Mouse (Mus musculus): ENCODE data around the gene Ttll5.

Ttll5 gene

DNA sequence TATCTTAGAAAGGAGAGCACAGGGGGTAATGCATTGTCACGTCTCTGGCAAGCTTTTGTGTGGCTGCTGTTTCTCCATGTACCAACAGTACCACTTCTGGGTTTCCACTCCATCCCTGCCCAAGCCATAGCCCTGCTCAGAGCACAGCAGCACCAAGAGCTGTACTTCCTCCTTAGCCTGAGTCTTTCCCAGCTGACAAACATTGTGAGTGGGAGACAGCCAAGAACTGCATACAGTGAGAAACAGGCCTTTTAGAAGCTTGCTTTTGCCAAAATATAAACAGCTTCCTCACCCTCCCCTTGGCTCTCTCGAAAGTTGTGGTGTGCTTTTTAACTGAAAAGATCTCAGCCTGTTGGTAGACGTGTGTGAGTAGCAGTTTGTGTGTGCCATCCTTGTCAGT, 182.9 kb downstream of the Ttll5 start:
- no peak for DNase-seq (ENCODE audit: extremely low spot score, low spot score)

DNA sequence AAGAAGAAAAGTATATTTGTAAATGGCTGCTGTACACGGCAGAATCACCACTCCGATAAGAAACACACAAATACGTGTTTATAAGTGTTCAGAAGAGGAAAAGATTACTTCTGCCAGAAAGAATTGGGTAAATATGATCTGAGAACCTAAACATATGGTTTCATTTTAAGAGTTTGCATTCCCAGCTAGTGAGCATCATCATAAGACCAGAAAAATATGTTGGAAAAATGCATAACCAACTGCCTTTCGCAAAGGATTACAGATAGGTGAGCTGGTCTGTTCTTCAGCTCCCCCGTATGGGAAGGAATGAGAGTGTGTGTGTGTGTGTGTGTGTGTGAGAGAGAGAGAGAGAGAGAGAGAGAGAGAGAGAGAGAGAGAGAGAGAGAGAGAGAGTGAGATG, 186.2 kb downstream of the Ttll5 start:
- DNase-seq (ENCODE audit: extremely low spot score, low spot score): no peak

DNA sequence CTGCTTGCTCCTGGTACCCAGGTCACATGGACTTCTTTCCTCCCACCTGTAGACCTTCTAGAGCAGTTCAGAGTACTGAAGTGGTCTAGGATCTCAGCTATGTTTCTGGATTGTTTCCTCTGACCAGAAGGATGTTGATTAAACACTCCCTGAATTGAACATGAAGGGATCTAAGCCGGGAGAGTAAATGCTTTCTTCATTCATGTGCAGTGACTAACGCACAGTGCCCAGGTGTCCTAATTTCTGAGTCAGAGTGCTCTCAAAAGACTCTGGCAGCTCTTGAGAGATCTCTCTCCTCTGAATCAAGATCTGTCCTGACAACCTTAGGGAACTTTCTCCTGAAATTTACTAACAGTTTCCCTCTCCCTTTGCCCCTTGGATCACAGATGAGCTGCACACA, 187.7 kb downstream of the Ttll5 start:
- no peak for DNase-seq (ENCODE audit: extremely low spot score, low spot score)

DNA sequence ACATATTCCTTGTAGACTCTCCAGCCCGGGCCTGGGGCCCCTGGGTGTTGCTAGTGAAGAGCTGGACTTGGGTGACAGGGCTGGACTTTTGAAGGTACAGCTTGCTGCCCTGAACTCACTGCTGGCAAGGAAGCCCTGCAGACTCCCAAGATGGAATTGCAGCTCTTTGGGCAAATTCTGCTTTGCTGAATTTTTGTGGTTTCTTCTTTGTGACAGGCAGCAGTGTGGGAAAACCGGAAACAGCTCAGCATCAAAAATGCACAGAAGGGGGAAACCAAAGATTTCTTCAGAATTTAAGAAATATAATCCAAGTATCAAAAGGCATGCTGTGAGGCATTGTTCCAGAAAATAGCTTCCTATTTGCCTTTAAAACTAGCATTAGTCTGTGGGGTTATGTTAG, 189.7 kb downstream of the Ttll5 start:
- no peak for DNase-seq (ENCODE audit: extremely low spot score, low spot score)

DNA sequence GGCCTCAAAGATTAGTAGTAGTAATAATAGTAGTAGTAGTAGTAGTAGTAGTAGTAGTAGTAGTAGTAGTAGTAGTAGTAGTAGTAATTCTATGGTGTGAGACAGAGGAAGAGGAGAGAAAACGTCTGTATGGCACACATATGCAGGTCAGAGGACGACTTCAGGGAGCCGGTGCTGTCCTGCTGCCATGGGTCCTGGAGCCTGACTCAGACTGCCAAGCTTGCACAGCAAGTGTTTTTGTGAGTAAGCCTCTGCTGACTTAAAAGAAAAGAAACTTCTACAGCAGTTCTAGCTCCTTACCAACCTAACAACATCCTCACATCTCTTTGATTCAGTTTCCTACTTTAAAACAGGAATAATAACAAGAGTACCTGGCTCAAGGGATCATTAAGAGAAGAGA, 190.2 kb downstream of the Ttll5 start:
- DNase-seq (ENCODE audit: extremely low spot score, low spot score): no peak

DNA sequence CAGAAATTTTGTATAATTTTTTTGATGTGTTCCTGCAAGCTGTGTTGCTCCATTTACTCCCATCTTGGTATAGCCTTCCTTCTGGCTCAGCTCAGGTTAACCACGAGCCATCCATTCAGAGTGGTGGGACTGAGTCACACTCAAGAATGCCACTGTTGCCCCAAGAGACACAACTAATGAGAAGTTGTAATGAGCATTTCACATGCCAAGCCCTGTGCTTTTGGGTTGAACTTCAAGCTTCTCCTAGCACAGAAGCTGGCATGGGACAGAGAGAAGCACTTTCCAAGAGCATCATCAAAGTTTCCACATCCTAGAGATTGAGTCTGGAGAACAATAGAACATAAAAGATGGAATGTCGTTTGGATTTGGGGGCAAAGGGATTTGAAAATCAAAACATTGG, 190.7 kb downstream of the Ttll5 start:
- no peak for DNase-seq (ENCODE audit: extremely low spot score, low spot score)

DNA sequence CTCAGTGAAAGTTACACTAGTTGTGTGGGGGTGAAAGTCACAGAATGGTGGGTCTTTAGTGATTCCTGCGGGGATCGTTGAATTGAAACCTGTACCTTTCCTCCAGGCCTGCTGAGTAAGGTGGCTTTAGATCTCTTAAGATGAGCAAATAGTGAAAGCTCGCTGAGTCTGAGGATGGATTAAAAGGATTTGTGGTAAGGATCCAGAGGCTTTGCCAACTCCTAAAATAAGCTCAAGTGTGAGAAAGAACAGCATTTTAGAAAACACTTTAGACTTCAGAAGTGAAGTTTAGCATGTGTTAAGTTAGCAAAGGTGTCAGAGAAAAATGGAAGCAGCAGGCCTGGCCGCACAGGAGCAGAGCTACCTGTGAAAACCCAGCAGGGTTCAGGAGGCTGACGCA, 192.9 kb downstream of the Ttll5 start:
- no peak for DNase-seq (ENCODE audit: extremely low spot score, low spot score)

DNA sequence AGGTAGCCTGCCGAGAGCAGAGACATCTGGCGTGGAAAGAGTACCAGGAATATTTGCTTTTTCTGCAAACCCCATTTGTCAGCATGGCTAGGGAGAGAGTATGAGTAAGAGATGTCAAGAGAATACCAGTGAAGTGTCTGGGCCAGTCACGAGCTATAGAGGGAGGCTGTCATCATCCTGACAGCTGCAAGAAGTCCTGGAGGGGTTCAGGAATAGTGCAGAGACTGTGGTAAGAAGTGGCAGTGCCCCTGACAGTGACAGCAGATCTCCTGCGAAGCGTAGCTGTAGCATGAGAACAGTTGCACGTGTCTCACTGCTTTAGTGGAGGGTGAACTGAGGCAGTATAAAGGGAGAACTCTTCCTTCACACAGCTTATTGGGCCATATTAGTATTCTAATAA, 197.1 kb downstream of the Ttll5 start:
- DNase-seq (ENCODE audit: extremely low spot score, low spot score): no peak

DNA sequence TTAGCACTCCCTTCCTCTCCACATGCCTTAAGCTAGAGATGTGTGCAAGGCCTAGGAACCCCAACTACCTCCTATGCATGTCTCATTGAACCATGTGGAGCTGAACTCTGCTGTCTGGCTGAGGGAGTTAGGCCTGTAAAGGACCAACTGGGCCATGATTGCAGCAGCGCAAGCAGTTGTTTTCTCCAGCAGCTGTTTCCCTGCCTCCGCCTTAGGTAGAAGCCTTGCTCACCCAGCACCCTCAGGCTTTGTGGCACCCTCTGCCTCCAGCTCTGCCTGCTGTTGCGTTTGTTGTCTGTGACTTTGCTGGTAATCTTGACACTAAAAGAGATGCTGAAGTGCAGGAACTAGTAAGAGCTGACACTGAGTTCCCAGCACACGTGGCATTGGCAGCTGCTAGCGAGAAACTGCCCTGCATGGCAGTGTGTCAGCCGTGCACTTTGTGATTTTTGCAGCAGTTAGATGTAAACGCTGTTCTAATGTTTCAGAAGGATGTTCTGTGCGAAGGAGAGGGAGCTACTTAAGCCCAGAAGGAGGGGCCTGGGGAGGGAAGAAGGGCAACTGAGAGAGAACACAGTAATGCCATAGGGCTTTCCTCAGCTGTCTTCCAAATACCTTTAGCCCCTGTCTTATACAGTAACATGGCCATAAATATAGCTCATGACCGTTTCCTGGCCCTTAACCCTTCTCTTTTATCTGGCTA, 198.0 kb downstream of the Ttll5 start:
- no peak for DNase-seq (ENCODE audit: extremely low spot score, low spot score)

DNA sequence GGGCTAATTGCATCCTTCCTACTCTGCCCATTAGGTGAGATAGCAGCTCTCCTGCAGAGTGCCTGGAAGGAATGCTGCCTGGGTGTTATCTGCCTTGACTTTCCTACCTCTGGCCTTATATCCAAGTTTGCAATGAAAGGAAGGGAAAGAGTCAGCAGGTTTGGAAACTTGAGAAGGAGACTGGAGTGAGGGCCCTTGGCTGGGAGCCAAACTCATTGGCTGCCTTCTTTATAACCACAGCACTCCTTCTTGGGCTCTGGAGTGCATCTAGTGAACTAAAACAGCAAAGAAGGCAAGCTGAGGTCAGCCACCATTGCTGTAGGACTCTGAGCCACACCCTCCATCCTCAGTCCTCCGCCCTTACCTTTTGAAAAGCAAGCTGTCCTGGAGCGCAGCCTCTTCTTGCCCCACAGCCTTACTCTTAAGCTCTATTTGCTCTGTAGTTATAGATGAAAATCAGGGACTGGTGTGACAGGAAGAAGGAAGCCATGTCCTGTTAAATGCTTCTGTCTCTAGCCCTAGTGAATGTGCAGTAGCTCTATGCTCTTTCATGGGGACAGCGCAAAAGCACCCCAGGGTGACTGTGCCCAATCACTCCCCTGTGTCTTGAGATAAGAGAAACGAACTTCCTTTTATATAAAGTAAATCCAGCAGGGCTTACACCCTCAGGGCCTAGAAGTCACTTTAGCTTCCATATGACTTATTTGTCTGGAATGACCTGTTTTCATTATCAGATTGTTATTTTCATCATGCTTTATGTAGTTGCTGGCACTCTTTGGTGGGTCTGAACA, 198.8 kb downstream of the Ttll5 start:
- DNase-seq (ENCODE audit: extremely low spot score, low spot score): no peak

DNA sequence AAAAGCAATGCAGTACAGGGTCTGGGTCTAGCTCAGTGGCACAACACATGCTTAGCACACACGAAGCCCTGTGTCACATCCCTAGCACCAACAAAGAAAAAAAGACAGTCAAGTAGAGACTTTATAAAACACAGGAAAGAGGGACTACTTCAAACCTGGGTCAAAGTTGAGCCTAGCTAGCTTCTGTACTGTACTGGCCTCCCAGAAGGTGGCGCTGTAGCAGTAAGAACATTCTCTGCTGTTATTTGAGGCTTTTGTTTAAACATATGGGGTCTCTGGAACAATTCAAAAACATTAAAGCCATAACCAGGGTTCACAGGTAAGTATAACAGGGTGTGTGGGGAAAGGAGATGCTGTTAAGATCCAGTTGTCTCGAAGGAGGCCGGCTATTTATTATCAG, 200.0 kb downstream of the Ttll5 start:
- DNase-seq (ENCODE audit: extremely low spot score, low spot score): no peak

DNA sequence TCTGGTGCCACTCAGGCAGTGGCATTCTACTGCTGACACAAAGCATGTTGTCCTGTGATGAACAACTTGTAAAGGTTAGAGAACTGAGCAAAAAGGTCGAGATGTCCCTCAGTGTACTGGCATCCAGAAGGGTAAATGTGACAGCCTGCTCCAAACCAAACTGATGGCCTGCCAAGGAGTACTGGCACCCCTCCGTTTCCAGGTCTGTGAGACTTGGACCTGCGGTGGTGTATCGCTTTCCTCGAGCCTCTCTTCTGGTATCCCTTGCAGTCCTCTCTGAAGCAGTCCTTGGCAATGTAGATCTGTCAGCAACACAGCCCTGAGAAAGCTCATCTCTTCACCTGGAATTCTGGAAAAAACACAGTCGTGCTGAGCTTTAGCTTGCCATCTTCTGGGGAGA, 201.0 kb downstream of the Ttll5 start:
- DNase-seq (ENCODE audit: extremely low spot score, low spot score): no peak

DNA sequence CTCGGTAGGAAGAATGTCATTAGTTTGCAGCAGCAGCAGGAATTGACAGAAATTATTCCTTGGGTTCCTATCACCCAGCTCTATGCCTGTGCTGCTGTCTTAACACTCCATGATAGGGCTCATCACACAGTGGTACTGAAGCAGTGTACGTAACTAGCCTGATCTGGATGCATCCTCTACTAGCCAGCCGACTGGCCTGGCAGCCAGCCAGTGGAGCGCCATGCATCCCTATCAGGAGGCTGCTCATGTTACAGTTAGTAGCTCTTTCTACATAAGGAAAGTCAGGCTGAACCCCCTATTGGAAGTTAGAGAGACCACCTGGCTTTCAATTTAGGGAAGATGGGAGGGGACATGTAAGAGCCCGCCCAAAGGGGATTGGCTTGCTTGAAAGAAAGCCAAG, 202.5 kb downstream of the Ttll5 start:
- DNase-seq (ENCODE audit: extremely low spot score, low spot score): no peak

DNA sequence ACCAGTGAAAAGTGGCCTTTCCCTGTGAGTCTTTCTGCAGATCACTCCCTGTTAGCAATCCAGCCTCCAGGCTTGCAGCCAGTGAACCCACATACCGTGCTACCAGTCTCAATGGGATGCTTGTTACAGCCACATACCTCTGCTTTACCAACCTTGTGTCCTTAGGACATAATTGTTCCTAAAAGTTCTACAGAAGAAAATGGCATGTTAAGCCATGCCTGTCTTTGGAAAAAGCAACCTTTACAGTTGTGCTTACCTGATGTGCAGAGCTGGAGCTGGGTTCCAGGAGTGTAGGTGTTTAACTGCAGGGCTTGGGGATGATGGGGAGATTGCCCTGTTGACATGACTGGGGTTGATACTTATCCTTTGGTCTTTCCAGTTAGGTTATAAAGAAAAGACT, 203.3 kb downstream of the Ttll5 start:
- DNase-seq (ENCODE audit: extremely low spot score, low spot score): no peak

DNA sequence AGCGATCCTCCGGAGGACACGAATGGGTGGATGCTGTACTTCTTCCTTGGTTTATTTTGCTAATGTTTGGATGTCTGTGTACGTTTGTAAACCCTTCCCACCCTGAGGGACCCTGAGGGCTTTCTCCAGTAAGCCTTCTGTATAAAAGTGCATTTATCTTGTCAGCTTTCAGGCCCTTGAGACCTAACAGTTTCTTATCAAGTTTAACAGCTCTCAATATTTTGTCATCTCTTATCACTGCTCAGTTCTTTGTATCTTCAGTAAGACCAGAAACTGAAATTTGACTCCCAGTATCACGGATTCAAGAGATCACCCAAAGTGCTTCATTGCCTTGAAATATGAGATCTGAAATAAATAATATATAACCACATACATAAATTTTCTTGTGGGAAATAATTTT, 206.5 kb downstream of the Ttll5 start:
- no peak for DNase-seq (ENCODE audit: extremely low spot score, low spot score)

DNA sequence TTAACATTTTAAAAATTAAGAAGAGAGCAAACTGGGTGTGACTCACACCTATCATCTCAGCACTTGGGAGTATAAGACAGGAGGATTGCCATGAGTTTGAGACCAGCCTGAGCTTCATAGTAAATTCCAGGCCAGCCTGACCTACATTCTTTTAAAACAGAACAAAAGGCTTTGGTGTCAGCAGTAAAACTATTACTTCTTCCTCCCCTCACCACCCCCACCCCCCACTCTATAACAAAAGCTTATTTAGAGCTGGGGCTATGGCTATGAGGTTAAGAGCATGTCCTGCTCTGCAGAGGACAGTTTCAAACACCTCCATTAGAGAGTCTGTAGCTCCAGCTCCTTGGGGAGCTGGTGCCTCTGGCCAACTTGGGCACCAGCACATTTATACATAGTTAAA, 211.1 kb downstream of the Ttll5 start:
- no peak for DNase-seq (ENCODE audit: extremely low spot score, low spot score)

DNA sequence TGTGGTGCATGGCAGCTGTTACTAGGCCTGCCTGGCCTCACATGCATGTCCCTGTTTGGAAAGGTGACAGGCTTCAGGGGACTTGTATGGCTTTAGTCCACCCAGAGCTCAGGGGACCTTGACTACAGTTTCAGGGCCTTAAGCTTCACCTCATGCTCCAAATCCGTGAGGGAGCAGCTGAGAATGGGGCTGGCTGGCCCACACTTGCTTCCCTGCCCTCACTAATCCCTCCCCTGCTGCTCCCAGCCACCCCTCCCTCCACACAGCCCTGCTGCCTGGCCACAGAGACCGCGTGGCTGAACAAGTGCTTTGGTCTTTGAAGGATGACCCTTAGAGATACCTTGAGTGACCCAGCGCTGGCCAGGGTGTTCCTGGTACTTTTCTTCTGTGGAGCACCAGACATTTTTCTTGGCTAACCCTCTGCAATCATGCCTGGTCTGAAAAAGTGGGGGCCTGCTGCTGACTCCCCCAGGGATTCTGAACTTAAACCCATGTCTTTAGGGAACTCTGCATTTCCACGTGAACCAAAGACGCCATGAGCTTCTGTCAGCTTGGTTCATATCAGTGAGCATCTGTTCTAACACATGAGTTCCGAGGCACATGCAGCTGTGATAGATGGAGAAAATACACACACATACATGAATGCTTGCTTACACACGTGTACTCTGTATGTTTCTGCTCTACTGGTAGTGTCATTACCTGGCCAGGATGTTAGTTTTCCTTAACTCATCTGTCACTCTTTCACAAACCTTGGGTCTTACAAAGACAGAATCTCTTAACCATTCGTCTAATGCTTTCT, 212.1 kb downstream of the Ttll5 start:
- peak; percentile 20 for DNase-seq (ENCODE audit: extremely low spot score, low spot score)

DNA sequence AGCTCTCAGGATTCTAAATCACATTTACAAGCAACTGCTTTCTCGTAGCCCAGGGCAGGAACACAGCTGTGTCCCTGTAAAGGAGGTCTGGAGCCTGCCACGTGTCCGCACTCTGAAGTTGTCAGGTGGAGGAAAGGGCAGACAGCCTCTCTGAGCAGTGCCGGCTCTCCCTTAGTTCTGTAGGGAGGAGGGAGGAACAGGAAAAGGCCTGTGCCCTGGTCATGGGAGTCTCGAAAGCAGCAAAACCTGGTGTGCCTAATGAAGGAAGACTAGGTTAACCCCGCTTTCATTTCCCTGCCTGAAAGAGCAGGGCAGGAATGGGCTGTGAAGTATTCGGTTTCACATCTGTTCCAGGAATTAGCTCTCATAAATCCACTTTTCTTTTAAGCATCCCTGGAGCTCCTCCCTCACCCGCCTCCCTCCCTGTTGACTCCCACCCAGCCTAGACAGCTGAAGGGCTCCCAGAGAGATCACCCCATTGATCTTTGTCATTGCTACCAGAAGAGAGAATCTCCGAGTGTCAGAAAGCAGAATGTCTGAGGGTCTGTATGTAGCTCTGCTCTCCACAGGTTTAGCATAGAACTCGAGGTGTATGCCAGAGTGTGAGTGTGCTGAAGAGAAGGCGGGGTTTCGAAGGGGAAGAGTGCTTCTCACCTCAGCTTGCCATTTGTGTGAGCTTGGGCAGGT, 212.9 kb downstream of the Ttll5 start:
- DNase-seq (ENCODE audit: extremely low spot score, low spot score): peak; percentile 58

DNA sequence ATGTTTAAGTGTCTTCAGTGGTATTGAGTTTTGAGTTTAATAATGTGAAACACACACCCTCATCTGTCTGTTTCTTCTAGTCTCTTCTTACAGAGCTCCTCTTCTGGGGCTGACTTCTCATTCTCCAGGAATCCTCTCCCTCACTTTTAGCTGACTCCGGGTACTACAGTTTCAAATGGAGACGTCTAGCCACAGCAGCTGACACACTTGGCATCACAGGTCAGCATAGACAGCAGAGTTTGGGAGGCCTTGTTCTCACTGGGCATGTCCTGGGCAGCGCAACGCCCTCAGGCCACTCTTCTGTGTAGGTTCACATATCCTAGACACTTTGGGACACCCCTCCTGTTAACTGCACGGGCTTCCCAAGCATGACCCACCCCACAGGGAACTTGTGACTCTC, 214.6 kb downstream of the Ttll5 start:
- no peak for DNase-seq (ENCODE audit: extremely low spot score, low spot score)

DNA sequence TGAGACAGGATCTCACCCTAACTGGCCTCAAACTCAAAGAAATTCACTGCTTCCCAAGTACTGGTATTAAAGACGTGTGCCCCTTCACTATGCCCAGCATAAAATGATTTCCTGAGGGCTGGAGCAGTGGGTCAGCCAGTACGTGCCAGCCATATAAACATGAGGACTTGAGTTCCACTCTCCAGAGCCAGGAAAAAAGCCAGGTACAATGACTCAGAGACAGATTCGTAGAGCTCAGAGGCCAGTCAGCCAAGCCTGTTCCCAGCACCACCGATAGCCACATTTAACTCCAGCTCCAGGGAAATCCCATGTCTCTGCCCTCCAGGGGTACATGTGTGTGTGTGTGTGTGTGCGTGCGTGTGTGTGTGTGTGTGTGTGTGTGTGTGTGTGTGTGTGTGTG, 215.3 kb downstream of the Ttll5 start:
- no peak for DNase-seq (ENCODE audit: extremely low spot score, low spot score)

DNA sequence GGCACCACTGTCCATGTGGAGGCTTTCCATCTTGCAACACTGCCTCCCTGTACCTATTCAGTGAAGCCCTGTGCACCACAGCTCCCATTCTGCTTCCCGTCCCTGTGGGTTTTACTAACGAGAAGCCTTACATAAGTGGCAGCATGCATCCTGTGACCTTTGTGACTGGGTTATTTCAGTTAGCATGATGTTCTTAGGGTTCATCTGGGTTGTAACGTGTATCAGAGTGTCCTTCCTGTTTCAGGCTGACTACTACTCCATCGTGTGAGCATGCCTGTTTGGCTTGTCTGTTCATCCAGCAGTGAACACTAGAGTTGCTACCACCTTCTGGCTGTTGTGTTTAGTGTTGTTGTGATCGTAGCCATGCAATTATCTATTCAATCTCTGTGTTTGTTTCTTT, 221.7 kb downstream of the Ttll5 start:
- no peak for DNase-seq (ENCODE audit: extremely low spot score, low spot score)

DNA sequence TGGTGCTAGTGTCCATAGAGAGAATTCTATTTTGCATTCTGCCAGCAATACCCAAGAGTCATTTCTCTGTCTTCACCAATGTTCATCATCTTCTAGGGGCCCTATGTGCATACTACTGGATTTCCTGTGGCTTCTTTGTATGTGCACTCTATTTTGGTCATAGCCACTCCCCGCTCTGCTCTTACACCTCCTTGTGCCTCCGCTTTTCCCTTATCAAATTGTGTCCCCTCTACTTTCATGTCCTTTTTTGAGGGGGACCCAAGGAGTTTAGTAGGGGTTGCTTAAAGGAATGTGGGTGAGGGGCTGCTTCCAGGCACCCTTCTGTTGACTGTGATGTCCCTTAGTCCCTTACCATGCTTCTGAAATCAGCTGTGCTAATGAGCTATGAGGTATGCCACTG, 222.3 kb downstream of the Ttll5 start:
- DNase-seq (ENCODE audit: extremely low spot score, low spot score): no peak
